Mouse (Mus musculus) thymus, adult 18-20 months (tissue): ENCODE measurements around the gene Supt5.
A peak's percentile ranks its signal among the peaks of the same experiment; 100 is the strongest.

Experiments
- DNase-seq, 2 experiments: peaks; one replicate each; pipeline ENCODE4 v3.0.0; 2022; ENCODE audit warnings: mixed read lengths in 2 of 2

The Supt5 gene

GRCm38 (mm10) chr7:28294481-28294880, 44.1 kb downstream of the Supt5 start:
- no peak for DNase-seq

GRCm38 (mm10) chr7:28290638-28291590, 47.6 kb downstream of the Supt5 start, which contains the start of gene Selenov:
TSS of gene Selenov (minus strand) at chr7:28291186.
- no peak for DNase-seq

GRCm38 (mm10) chr7:28290165-28290564, 48.4 kb downstream of the Supt5 start:
- no peak for DNase-seq

GRCm38 (mm10) chr7:28280630-28281029, 57.9 kb downstream of the Supt5 start:
- no peak for DNase-seq

- no peak for DNase-seq
These were observed 60.3 kb downstream of the Supt5 start for GRCm38 (mm10) chr7:28278279-28278652.

GRCm38 (mm10) chr7:28277615-28278278, 60.8 kb downstream of the Supt5 start, which contains the start of gene Eid2b:
TSS of gene Eid2b (plus strand) at chr7:28277739.
- peak; percentile 89 to 90 for DNase-seq

- no peak for DNase-seq
These were observed 61.3 kb downstream of the Supt5 start for GRCm38 (mm10) chr7:28277237-28277614.

- DNase-seq: no peak
These were observed 66.8 kb downstream of the Supt5 start for GRCm38 (mm10) chr7:28271761-28272160.

- no peak for DNase-seq
These were observed 69.2 kb downstream of the Supt5 start for GRCm38 (mm10) chr7:28269355-28269754.

- DNase-seq: no peak
These were observed 70.0 kb downstream of the Supt5 start for GRCm38 (mm10) chr7:28268576-28268975.

- DNase-seq: peak in 1 of 2 experiments; percentile 16
These were observed 70.5 kb downstream of the Supt5 start for GRCm38 (mm10) chr7:28268042-28268531.

GRCm38 (mm10) chr7:28267129-28268041, 71.2 kb downstream of the Supt5 start, which contains the start of gene Eid2:
TSS of gene Eid2 (plus strand) at chr7:28267881.
- DNase-seq: peak; percentile 47 to 57

- DNase-seq: no peak
These were observed 73.2 kb downstream of the Supt5 start for GRCm38 (mm10) chr7:28265391-28265790.
